Mouse (Mus musculus) kidney, postnatal 25 days (tissue): ENCODE data around the gene Ccl9.

Experiments used
- DNase-seq, 2 experiments: peaks; one replicate each; pipeline ENCODE4 v3.0.0; 2021; ENCODE audit warnings: mixed read lengths in 2 of 2

The Ccl9 gene

DNA sequence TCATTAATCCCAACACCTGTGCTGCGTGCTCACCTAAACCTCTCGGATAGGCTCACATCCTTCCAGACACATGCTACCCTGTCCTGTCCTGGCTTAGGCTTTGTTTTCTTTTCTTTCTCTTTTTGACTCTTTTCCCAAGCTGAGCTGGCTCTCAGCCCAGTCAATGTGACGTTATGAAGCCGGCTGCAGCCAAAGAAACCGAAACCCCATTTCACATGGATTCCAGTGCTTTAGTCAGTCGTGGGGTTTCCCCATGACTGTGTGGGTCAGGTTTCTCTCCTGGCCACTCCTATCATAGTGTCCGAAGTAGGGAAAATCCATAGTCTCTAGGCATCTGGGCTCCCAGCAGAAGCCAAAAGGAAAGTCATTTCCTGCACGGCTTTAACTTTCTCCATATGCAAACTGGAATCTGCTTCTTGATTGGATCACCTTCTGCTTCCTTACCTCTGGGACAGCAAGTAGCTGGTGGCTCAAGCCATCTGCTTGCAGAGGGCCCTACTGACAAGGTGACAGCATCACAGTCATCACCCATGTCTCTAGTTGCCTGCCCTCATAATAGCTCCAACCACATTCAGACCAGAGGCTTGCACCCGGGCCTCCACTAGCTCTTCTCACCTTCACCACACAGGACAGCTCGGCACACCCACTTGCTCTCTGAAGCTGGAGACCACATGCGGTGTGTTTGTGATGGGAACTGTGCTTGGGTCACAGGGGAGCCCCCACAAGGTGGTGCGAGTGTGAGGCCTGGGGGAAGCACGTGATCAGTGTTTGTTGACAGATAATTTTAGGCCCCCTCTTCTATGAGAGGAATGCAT lies 43.6 kb downstream of the Ccl9 start:
- peak; percentile 80 to 88 for DNase-seq

DNA sequence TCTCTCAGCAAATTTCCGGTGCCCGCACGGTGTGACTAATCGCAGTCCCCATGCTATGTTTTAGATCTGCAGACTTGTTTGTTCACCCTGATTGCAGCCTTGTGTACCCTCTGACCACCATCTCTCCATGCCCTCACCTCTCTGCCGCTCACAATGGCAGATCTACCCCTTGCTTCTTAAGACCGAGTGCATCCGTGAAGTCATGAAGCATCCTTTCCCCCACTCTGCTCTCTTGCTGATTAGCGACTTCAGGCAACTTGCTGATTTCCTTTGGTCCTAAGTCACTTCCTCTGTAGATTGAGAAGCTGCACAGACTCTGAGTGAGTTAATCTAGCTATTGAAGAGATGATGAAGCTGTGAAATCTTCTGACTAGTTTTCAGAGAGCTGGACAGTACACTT lies 44.3 kb downstream of the Ccl9 start:
- DNase-seq: no peak

DNA sequence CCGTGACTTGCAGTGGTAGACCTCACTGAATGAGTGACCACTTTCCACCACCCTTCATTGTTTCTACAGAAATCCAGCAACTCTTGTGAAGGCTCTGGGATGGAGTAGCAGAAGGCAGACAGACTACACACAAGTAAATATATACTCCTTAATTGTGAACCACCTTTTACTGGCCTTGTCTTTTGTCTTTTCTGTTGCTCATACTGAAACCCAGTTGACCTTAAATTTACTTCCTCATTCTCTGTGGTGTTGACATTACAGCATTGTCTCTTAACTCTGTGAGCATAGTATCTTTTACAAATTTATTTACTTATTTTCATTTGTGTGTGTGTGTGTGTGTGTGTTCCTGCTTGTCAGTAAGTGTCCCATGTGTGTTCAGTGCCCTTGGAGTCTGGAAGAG lies 45.2 kb downstream of the Ccl9 start:
- DNase-seq: no peak

DNA sequence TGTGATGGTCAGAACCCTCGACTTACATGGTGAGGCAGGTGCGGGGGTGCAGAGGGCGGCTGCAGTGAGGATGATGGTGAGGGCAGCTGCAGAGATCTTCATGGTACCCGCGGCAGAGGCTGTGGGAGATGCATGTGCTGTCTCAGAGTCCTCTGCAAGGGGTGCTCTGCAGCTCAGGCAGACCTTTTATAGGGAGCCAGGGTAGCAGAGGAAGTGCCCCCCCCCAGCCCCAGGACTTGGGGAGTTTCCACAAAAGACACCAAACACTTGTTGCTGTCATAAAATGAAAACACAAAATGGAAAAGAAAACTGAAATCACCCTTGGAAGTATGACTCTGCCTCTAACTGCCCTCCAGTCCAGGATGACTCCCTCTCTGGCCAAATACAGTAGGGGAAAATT lies 48.1 kb downstream of the Ccl9 start, which contains the start of gene Ccl5:
Gene Ccl5, minus strand, starts transcription at position 159 of the 400 bp plus-strand sequence.
- DNase-seq: no peak

DNA sequence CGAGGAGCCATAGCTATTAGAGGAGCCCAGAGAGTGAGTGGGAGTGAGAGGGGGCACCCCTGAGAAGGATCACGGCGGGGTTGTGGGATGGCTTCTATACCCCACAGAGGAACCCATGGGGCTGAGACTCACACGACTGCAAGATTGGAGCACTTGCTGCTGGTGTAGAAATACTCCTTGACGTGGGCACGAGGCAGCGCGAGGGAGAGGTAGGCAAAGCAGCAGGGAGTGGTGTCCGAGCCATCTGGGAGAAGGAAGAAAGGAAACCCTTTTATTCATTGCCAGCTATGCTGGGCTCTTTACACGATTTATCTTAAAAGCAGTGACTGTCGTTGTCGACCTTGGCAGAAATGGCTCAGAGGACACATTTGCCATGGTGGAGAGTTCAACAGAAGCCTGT lies 49.4 kb downstream of the Ccl9 start:
- DNase-seq: no peak
